In the genomic region with DNA sequence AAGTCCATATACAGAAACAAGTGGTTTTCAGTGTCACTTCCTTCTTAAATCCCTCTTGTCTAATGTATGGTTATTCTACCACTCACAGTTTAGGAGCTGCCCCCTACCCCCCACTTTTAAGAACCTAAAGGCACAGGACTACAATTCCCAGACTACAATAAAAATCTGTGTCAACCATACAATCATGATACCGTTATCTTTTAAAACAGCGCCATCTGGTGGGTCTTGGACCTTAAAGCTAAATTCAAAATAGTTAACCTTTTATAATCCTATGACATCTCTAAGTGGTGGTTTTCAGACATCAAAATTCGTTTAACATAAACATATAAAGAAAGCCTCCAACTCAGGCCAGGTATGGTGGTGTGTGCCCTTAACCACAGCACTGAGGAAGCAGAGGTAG, we compare ENCODE assay signal across 1 mouse cellular context.
TF ChIP-seq lines count a peak whose summit lies in the region.

No protein-coding gene starts in this region.

TF ChIP-seq in MEL, 35 proteins besides CTCF, POLR2A, EP300 and RAD21:
- TF ChIP-seq ZC3H11A (IDR thresholded peaks at IDR 0.05; ENCODE audit: low read depth, low read length) (peak; percentile 72), SMC3 (IDR thresholded peaks at IDR 0.05; ENCODE audit: low read depth, low read length) (peak; percentile 77), SIN3A (IDR thresholded peaks at IDR 0.05; ENCODE audit: low read length) (peak; percentile 87), ETS1 (IDR thresholded peaks at IDR 0.05; ENCODE audit: low read depth, low read length) (peak; percentile 10; the same call in 1 of the 2 replicates), GABPA (IDR thresholded peaks at IDR 0.05; ENCODE audit: low read depth, low read length) (no peak), HCFC1 (IDR thresholded peaks at IDR 0.05; ENCODE audit: low read depth, low read length) (peak; percentile 90), MEF2A (IDR thresholded peaks at IDR 0.05; ENCODE audit: extremely low read depth, insufficient replicate concordance, low read depth, low read length, poor library complexity, severe bottlenecking) (no peak), UBTF (IDR thresholded peaks at IDR 0.05; ENCODE audit: borderline replicate concordance, insufficient read depth, low read depth, low read length) (no peak), MYC (IDR thresholded peaks at IDR 0.05; ENCODE audit: low read depth, low read length) (0 out of 2 replicates have a peak, but pooled peaks have one; percentile 27), MYB (IDR thresholded peaks at IDR 0.05; ENCODE audit: low read depth, low read length) (no peak), ZKSCAN1 (IDR thresholded peaks at IDR 0.05; ENCODE audit: low read depth, low read length) (no peak), GATA1 (IDR thresholded peaks at IDR 0.05; ENCODE audit: low read depth, low read length) (peak; percentile 93), RCOR1 (IDR thresholded peaks at IDR 0.05; ENCODE audit: low read depth, low read length) (peak; percentile 94)
